17 mouse cellular contexts compared by ENCODE assay signal in the genomic region with DNA sequence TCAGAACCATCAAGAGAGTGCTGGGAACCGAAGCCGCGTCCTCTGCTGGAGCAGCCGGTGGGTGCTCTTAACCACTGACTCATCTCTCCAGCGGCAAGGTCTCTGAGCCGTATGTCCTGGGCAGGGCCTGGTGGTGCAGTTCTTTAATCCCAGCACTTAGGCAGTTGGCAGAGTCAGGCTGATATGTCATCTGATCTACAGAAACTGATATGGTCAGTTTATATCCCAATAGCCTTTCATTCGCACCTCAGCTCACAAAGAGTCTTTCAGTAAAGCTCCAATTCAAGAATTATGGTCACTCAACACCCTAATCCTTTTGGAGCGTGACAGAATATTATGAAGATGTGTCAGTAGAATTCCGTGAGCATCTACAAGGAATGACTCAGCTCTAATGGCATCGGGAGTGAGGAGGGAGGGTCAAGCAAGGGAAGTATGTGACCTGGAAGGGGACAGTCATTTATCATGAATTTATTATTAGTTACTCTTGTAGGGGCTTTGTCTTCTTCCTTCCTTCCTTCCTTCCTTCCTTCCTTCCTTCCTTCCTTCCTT.
"Had no signal": no experiment of that assay in that cellular context is flagged by ENCODE, and none has a peak within 500 bp of the region (broad histone marks: within the 10 kb centered on the region; RNA-seq: fewer than 3 reads in every experiment).

No protein-coding gene starts in this region.

- H3K36me3 ChIP-seq: limb, embryonic 12.5 days; liver, embryonic 13.5 days; lung, embryonic 15.5 days; midbrain, embryonic 12.5 days had no signal

- H3K9ac ChIP-seq: limb, embryonic 12.5 days; liver, embryonic 13.5 days; liver, postnatal 0 days; lung, embryonic 15.5 days; midbrain, embryonic 12.5 days had no signal

- H3K4me1 ChIP-seq: limb, embryonic 12.5 days; midbrain, embryonic 12.5 days had no signal

- H3K9me3 ChIP-seq: limb, embryonic 12.5 days; liver, embryonic 13.5 days; lung, embryonic 15.5 days; megakaryocyte, embryonic 14.5 days; midbrain, embryonic 12.5 days had no signal

- H3K4me2 ChIP-seq: limb, embryonic 12.5 days; liver, embryonic 13.5 days; lung, embryonic 15.5 days; midbrain, embryonic 12.5 days had no signal

- H3K4me3 ChIP-seq: left cerebral cortex, adult 2 months; limb, embryonic 12.5 days; liver, embryonic 13.5 days; lung, embryonic 15.5 days; megakaryocyte, embryonic 14.5 days; midbrain, embryonic 12.5 days had no signal

- H3K27ac ChIP-seq: left cerebral cortex, adult 2 months; limb, embryonic 12.5 days; liver, embryonic 13.5 days; lung, embryonic 15.5 days; macrophage; midbrain, embryonic 12.5 days; stomach, postnatal 0 days had no signal

- ATAC-seq: liver, postnatal 0 days; midbrain, embryonic 16.5 days had no signal

- DNase-seq: kidney, adult 11 months; kidney, adult 9 months; kidney, postnatal 10 days; liver; liver, embryonic 13.5 days; liver, postnatal 0 days; lung, postnatal 14 days; right cerebral cortex, postnatal 14 days; thymus, postnatal 14 days had no signal

- H3K27me3 ChIP-seq: limb, embryonic 12.5 days; liver, embryonic 13.5 days; lung, embryonic 15.5 days; megakaryocyte, embryonic 14.5 days; midbrain, embryonic 12.5 days had no signal
